Mouse (Mus musculus) heart, adult 2 months (tissue): ENCODE measurements at regions not wholly inside any gene's neighbourhood (a gene's known extent, or its start where the extent isn't known, plus 50 kb on each side); places are given as distances from the start of the nearest gene placed in this dataset.

ENCODE experiments used
- CTCF ChIP-seq: fragments of 200-600 bp; IDR thresholded peaks from 2 replicates; pipeline ENCODE4 v1.8.1; 2022; ENCODE audit warnings: antibody characterized with exemption, mild to moderate bottlenecking, moderate library complexity
- EP300 ChIP-seq: fragments of 200-500 bp; IDR thresholded peaks from 2 replicates; pipeline ENCODE4 v1.6.1; 2011; ENCODE audit warnings: low read depth, low read length, control low read depth; ENCODE audit not compliant: insufficient read depth
- POLR2A ChIP-seq: fragments of 200-500 bp; IDR thresholded peaks from 2 replicates; pipeline ENCODE4 v1.6.1; 2011; ENCODE audit warnings: mild to moderate bottlenecking, low read depth, low read length, control low read depth; ENCODE audit not compliant: insufficient read depth

DNA sequence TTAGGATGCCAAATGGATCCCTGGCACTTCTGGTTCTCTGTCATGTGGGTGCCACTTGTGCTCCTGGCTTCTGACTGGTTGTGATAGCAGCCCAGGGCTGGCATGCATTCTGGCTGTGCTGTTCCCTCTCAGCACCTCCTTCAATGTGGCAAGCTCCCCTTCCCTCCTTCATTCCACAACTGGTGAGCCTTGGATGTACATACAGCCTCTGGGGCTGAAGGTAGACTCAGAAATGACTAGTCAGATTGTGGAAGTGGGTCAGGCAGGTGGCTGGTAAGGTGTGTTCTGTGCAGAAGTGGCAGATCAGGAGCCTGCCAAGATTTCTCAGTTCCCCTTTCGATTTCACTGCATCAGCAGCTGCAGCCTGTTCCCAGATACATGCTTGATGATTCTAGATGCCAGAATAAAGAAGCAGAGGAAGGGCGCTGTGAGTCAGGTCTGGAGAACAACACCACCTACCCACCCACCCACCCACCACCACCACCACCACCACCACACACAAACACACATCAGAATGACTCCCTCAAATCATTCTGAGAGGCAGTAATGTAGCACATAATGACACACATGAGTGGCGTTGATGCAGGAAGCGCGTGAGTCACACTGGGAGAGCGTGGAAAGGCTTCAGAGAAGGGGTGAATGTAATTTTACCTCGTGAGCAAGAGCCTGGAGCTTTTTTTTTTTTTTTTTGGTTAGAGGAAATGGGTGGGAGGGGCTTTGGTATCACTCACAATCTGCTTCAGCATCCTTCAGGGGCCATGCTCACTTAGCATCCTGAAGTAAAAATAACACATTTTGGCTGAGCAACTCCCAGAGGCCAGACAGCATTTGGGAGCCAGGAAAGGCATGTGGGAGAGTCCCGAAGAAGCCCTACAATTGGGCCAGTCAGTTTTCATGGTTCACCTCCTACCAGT lies 104.6 kb upstream of the Eci2 start:
- TF ChIP-seq POLR2A (no peak), CTCF (no peak), EP300 (peak; percentile 65; the same call in 1 of the 2 replicates)
